Mouse (Mus musculus) limb, embryonic 10.5 days (tissue): ENCODE measurements around the gene Adgrg1. TPM values are rescaled to one million over a fixed set of nuclear protein-coding genes. Genes with fewer than 3 reads are reported as not detected.
"Not testable (repeated sequence)": the region's sequence is repeated elsewhere in the genome, so short reads cannot be mapped to it uniquely, and the experiment has no call there.

ENCODE experiments used
- DNase-seq: peaks from one replicate; pipeline ENCODE4 v3.0.0-alpha.2; 2017; ENCODE audit warnings: low spot score
- H3K27ac ChIP-seq: fragments of 300-500 bp; sonication (generic); 2 replicates; pipeline ENCODE4 v1.5.1; 2016; ENCODE audit warnings: mild to moderate bottlenecking
- H3K27me3 ChIP-seq: fragments of 300-500 bp; sonication (generic); 2 replicates; pipeline ENCODE4 v1.6.1; 2016; ENCODE audit warnings: low read depth, mild to moderate bottlenecking; ENCODE audit not compliant: poor library complexity, severe bottlenecking
- H3K36me3 ChIP-seq: fragments of 300-500 bp; sonication (generic); 2 replicates; pipeline ENCODE4 v1.6.1; 2016; ENCODE audit warnings: mild to moderate bottlenecking, moderate library complexity
- H3K4me1 ChIP-seq: fragments of 300-500 bp; sonication (generic); 2 replicates; pipeline ENCODE4 v1.6.1; 2016
- H3K4me3 ChIP-seq: fragments of 300-500 bp; sonication (generic); 2 replicates; pipeline ENCODE4 v1.5.1; 2016; ENCODE audit warnings: mild to moderate bottlenecking, moderate library complexity
- H3K9me3 ChIP-seq: fragments of 300-500 bp; sonication (generic); replicated peaks from 2 replicates; pipeline ENCODE4 v1.6.1; 2016; ENCODE audit warnings: mild to moderate bottlenecking
- WGBS: fragments of 180-500 bp; shearing (Covaris S2); methylation state at CpG from one replicate; pipeline ENCODE4 v1.1.7; 2016; 5-methylcytosine and 5-hydroxymethylcytosine counted together
- polyA plus RNA-seq: library from polyadenylated mRNA; unstranded; fragments of >200 nt; fragmentation: Nextera tagmentation; extraction: Ambion mirVana; gene quantifications from 2 replicates; pipeline ENCODE4 v1.2.1, GENCODE M21; 2016

Gene Adgrg1
- polyA plus RNA-seq, 1 experiment from 2014 or later = 11.6 TPM

- peak; percentile 63 for DNase-seq
- 62% methylated on average over 7 of the region's 7 CpGs for WGBS
- not testable (repeated sequence) for H3K27me3 ChIP-seq, H3K4me1 ChIP-seq, H3K27ac ChIP-seq, H3K4me3 ChIP-seq, H3K36me3 ChIP-seq, H3K9me3 ChIP-seq
Measured at GRCm38 (mm10) chr8:95028391-95028790, 53.8 kb downstream of the Adgrg1 start.

- no peaks in the 10 kb centered on the region for H3K4me1 ChIP-seq
- no peak overlapping the region for H3K4me3 ChIP-seq
- H3K36me3 ChIP-seq = no peaks in the 10 kb centered on the region
- H3K27me3 ChIP-seq = no peaks in the 10 kb centered on the region
- WGBS = 71% methylated on average over 7 of the region's 7 CpGs
- no peaks in the 10 kb centered on the region for H3K9me3 ChIP-seq
- no peak overlapping the region for H3K27ac ChIP-seq
- DNase-seq = no peak
Measured at GRCm38 (mm10) chr8:95037106-95037925, 62.8 kb downstream of the Adgrg1 start.

- no peak for DNase-seq
- Histone ChIP-seq H3K4me3 (no peak overlapping the region), H3K9me3 (no peaks in the 10 kb centered on the region), H3K4me1 (no peaks in the 10 kb centered on the region; the same call in 1 of the 2 replicates), H3K27me3 (no peaks in the 10 kb centered on the region), H3K36me3 (no peaks in the 10 kb centered on the region), H3K27ac (no peak overlapping the region)
- WGBS = 76% methylated on average over 6 of the region's 6 CpGs
Measured at GRCm38 (mm10) chr8:95041883-95042784, 67.6 kb downstream of the Adgrg1 start.

- Histone ChIP-seq H3K36me3 (no peaks in the 10 kb centered on the region), H3K27ac (no peak overlapping the region), H3K27me3 (no peaks in the 10 kb centered on the region), H3K4me1 (peaks cover 22% of the 10 kb centered on the region), H3K4me3 (no peak overlapping the region), H3K9me3 (no peaks in the 10 kb centered on the region)
- 68% methylated on average over 4 of the region's 4 CpGs for WGBS
- DNase-seq = no peak
Measured at GRCm38 (mm10) chr8:95044811-95045210, 70.3 kb downstream of the Adgrg1 start.

- Histone ChIP-seq H3K4me1 (peaks cover 24% of the 10 kb centered on the region), H3K4me3 (no peak overlapping the region), H3K27ac (peak overlapping the region; percentile 14; the same call in 1 of the 2 replicates), H3K36me3 (no peaks in the 10 kb centered on the region), H3K27me3 (no peaks in the 10 kb centered on the region), H3K9me3 (no peaks in the 10 kb centered on the region)
- DNase-seq = no peak
- WGBS = 83% methylated on average over 3 of the region's 3 CpGs
Measured at GRCm38 (mm10) chr8:95046982-95047381, 72.4 kb downstream of the Adgrg1 start.

- H3K4me3 ChIP-seq = no peak overlapping the region
- H3K9me3 ChIP-seq = no peaks in the 10 kb centered on the region
- DNase-seq = no peak
- H3K27ac ChIP-seq = 0 out of 2 replicates have a peak overlapping the region, but pooled peaks have one; percentile 14
- no peaks in the 10 kb centered on the region for H3K27me3 ChIP-seq
- H3K36me3 ChIP-seq = no peaks in the 10 kb centered on the region
- peaks cover 24% of the 10 kb centered on the region for H3K4me1 ChIP-seq
- 77% methylated on average over 6 of the region's 6 CpGs for WGBS
Measured at GRCm38 (mm10) chr8:95047884-95048680, 73.5 kb downstream of the Adgrg1 start.

GRCm38 (mm10) chr8:95049636-95050035 lies 75.1 kb downstream of the Adgrg1 start:
- peaks cover 24% of the 10 kb centered on the region for H3K4me1 ChIP-seq
- H3K4me3 ChIP-seq = no peak overlapping the region
- no peak for DNase-seq
- H3K27ac ChIP-seq = no peak overlapping the region
- H3K9me3 ChIP-seq = no peaks in the 10 kb centered on the region
- H3K36me3 ChIP-seq = no peaks in the 10 kb centered on the region
- 53% methylated on average over 2 of the region's 2 CpGs for WGBS
- no peaks in the 10 kb centered on the region for H3K27me3 ChIP-seq

- Histone ChIP-seq H3K27me3 (no peaks in the 10 kb centered on the region), H3K4me1 (peaks cover 5% of the 10 kb centered on the region), H3K4me3 (no peak overlapping the region), H3K27ac (no peak overlapping the region), H3K9me3 (no peaks in the 10 kb centered on the region), H3K36me3 (no peaks in the 10 kb centered on the region)
- DNase-seq = no peak
- 65% methylated on average over 6 of the region's 6 CpGs for WGBS
Measured at GRCm38 (mm10) chr8:95054438-95054837, 79.9 kb downstream of the Adgrg1 start.

- DNase-seq = no peak
- Histone ChIP-seq H3K4me1 (no peaks in the 10 kb centered on the region), H3K4me3 (no peak within 1 kb of the TSS), H3K9me3 (no peaks in the 10 kb centered on the region), H3K36me3 (no peaks in the 10 kb centered on the region), H3K27me3 (no peaks in the 10 kb centered on the region), H3K27ac (no peak within 1 kb of the TSS)
- WGBS = 16% methylated on average over 2 of the region's 2 CpGs
Measured at GRCm38 (mm10) chr8:95054927-95055510, 80.5 kb downstream of the Adgrg1 start, which contains the start of gene Drc7. Drc7 (plus strand) TSS chr8:95055103.

GRCm38 (mm10) chr8:95056414-95056813 lies 81.9 kb downstream of the Adgrg1 start:
- 87% methylated on average over 5 of the region's 5 CpGs for WGBS

GRCm38 (mm10) chr8:95058661-95059060 lies 84.1 kb downstream of the Adgrg1 start:
- H3K9me3 ChIP-seq = no peaks in the 10 kb centered on the region
- H3K27ac ChIP-seq = no peak overlapping the region
- H3K36me3 ChIP-seq = no peaks in the 10 kb centered on the region
- H3K4me3 ChIP-seq = no peak overlapping the region
- WGBS = 89% methylated on average over 6 of the region's 6 CpGs
- H3K4me1 ChIP-seq = no peaks in the 10 kb centered on the region
- H3K27me3 ChIP-seq = no peaks in the 10 kb centered on the region
- no peak for DNase-seq

More at GRCm38 (mm10) chr8:95056414-95056813, 81.9 kb downstream of the Adgrg1 start:
- Histone ChIP-seq H3K4me3 (no peak overlapping the region), H3K27me3 (no peaks in the 10 kb centered on the region), H3K9me3 (no peaks in the 10 kb centered on the region), H3K4me1 (no peaks in the 10 kb centered on the region), H3K27ac (no peak overlapping the region), H3K36me3 (no peaks in the 10 kb centered on the region)
- DNase-seq = no peak
